Mouse (Mus musculus): ENCODE results near the gene Gm7978.
"Not testable (repeated sequence)": the region's sequence is repeated elsewhere in the genome, so short reads cannot be mapped to it uniquely, and the experiment has no call there.

Gene Gm7978

DNA sequence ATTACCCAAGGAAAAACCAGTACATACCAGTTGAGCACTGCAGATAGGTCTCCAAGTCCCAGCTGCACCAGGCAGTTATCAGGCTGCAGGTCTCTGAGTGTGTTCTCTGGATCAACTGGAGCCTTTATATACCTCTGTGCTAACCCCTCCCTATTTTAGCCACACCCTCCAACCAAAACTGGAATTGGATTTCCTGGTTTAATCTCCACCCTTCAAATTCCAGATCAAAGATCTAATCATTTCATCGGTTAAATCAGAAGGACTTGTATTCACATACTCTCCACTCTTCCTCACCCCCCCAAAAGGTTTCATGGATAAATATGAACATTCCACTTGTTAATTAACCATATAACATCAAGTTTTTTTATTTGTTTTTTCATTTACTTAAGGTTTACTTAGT, at the start of gene Gm7978:
Gm7978 (minus strand) TSS at position 101 of the 400 bp plus-strand sequence.
- DNase-seq = not testable (repeated sequence)

DNA sequence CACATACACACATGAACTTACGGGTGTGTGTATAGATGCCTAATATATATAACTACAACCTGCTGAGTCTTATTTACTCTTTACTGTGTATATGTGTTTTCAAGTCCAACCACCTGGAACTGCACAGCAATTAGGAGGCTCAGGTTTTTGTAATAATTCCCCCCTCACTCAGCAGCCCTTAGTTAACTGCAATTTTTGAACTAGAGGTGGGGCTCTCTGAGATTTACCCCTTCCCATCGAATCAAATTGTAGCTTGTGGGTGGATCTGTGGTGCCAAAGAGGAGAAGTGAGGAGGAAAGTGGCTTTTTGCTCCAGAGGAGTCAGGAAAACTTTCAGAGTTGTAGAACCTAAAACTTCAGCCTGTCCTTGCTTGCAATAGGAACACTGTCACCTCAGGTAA, 39.7 kb upstream of the Gm7978 start, which contains the start of gene E330014E10Rik:
E330014E10Rik (plus strand) TSS at position 301 of the 400 bp plus-strand sequence.
- not testable (repeated sequence) for DNase-seq

DNA sequence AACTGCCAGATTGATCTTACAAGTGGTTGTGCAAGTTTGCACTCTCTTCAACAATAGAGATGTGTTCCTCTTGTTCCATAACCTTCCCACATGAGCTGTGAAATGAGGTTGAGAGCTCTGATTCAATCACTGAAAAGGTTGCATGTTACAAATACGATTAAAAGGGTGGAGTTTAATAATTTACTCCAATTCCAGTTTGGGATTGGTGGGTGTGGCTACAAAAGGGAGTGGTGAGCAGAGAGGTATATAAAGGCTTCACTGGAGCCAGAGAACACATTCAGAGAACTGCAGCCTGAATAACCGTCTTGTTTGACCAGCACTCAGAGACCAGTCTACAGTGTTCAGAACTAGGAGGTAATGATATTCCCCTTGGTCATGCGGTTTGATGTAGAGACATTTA, 5.7 kb upstream of the Gm7978 start, which contains the start of gene Gm7982:
Gm7982 (plus strand) TSS at position 301 of the 400 bp plus-strand sequence.
- DNase-seq = not testable (repeated sequence)
